Comparison of ENCODE assay signal across 20 mouse cellular contexts in genomic region chr9:95392011-95392410, GRCm38 (mm10). TPM values are rescaled to one million over a fixed set of nuclear protein-coding genes. Genes with fewer than 3 reads are reported as not detected.
DNase-seq lines count a peak whose midpoint lies in the region; ATAC-seq and TF ChIP-seq lines count a peak whose summit lies in the region.
"Had no signal": no experiment of that assay in that cellular context is flagged by ENCODE, and none has a peak within 500 bp of the region (broad histone marks: within the 10 kb centered on the region; RNA-seq: fewer than 3 reads in every experiment).

No protein-coding gene starts in this region.

- no peak overlapping the region for H3K4me2 ChIP-seq in lung, embryonic 14.5 days
- no peak overlapping the region for H3K4me2 ChIP-seq in embryonic facial prominence, embryonic 14.5 days (ENCODE audit: low read depth, low read length)
- H3K4me2 ChIP-seq: kidney, embryonic 15.5 days; midbrain, embryonic 15.5 days had no signal

- ATAC-seq in lung, embryonic 14.5 days (ENCODE audit: insufficient read depth), result peak; percentile 56; the same call in 1 of the 2 replicates
- ATAC-seq in embryonic facial prominence, embryonic 14.5 days (ENCODE audit: low read depth), result no peak
- ATAC-seq: forebrain, embryonic 16.5 days; inflammation-experienced regulatory T-cells, adult 6 months; liver, postnatal 0 days; midbrain, embryonic 15.5 days had no signal

- H3K4me3 ChIP-seq in lung, embryonic 14.5 days (ENCODE audit: low read depth, low read length), result no peak overlapping the region
- H3K4me3 ChIP-seq in embryonic facial prominence, embryonic 14.5 days (ENCODE audit: low read depth, low read length), result no peak overlapping the region
- H3K4me3 ChIP-seq: erythroblast, embryonic 14.5 days; gastrocnemius, adult 2 months; kidney, embryonic 15.5 days; midbrain, embryonic 15.5 days had no signal

- no peaks in the 10 kb centered on the region for H3K36me3 ChIP-seq in lung, embryonic 14.5 days (ENCODE audit: insufficient read depth)
- no peaks in the 10 kb centered on the region for H3K36me3 ChIP-seq in embryonic facial prominence, embryonic 14.5 days (ENCODE audit: control insufficient read depth, insufficient read depth, low read length)
- H3K36me3 ChIP-seq: kidney, embryonic 15.5 days; midbrain, embryonic 15.5 days had no signal

- H3K27me3 ChIP-seq in lung, embryonic 14.5 days (ENCODE audit: insufficient read depth, low read length), result no peaks in the 10 kb centered on the region
- H3K27me3 ChIP-seq in embryonic facial prominence, embryonic 14.5 days (replicated peaks; ENCODE audit: control insufficient read depth, insufficient read depth, low read length), result no peaks in the 10 kb centered on the region
- H3K27me3 ChIP-seq: kidney, embryonic 15.5 days had no signal

- 0 out of 2 replicates have a peak, but pooled peaks cover 2% of the 10 kb centered on the region for H3K4me1 ChIP-seq in lung, embryonic 14.5 days (ENCODE audit: insufficient read depth)
- H3K4me1 ChIP-seq in embryonic facial prominence, embryonic 14.5 days (ENCODE audit: control insufficient read depth, insufficient read depth, low read length), result peaks cover 4% of the 10 kb centered on the region; the same call in 1 of the 2 replicates
- H3K4me1 ChIP-seq: kidney, embryonic 15.5 days; midbrain, embryonic 15.5 days had no signal

- no peaks in the 10 kb centered on the region for H3K9me3 ChIP-seq in lung, embryonic 14.5 days (ENCODE audit: low read depth, low read length)
- no peaks in the 10 kb centered on the region for H3K9me3 ChIP-seq in embryonic facial prominence, embryonic 14.5 days (ENCODE audit: control insufficient read depth, low read length)
- H3K9me3 ChIP-seq: kidney, embryonic 15.5 days; midbrain, embryonic 15.5 days had no signal

- no peak for TF ChIP-seq CTCF in lung, embryonic 14.5 days (IDR thresholded peaks at IDR 0.05; ENCODE audit: low read depth)

- WGBS in lung, embryonic 14.5 days, result 27% methylated on average over 1 of the region's 1 CpGs
- WGBS in embryonic facial prominence, embryonic 14.5 days, result 31% methylated on average over 1 of the region's 1 CpGs

- H3K27ac ChIP-seq in lung, embryonic 14.5 days (ENCODE audit: low read depth), result no peak overlapping the region
- H3K27ac ChIP-seq in embryonic facial prominence, embryonic 14.5 days (replicated peaks; ENCODE audit: low read depth, low read length), result no peak overlapping the region
- H3K27ac ChIP-seq: gastrocnemius, adult 2 months; kidney, embryonic 15.5 days; midbrain, embryonic 15.5 days had no signal

- H3K9ac ChIP-seq in lung, embryonic 14.5 days, result no peak overlapping the region
- H3K9ac ChIP-seq in embryonic facial prominence, embryonic 14.5 days (ENCODE audit: low read depth, low read length), result no peak overlapping the region
- H3K9ac ChIP-seq: kidney, embryonic 15.5 days; liver, postnatal 0 days; midbrain, embryonic 15.5 days had no signal

- DNase-seq in adrenal gland, postnatal 14 days, result peak; percentile 29
- no peak for DNase-seq in adrenal gland, adult 18-20 months (ENCODE audit: low spot score in 2 of 2)
- DNase-seq in lung, embryonic 14.5 days, result peak; percentile 29
- DNase-seq in lung, postnatal 36 days, result no peak
- DNase-seq in 416B (ENCODE audit: low read depth), result peak; percentile 13
- peak; percentile 22 for DNase-seq in embryonic facial prominence, embryonic 14.5 days (ENCODE audit: low spot score)
- no peak for DNase-seq in urinary bladder, postnatal 25 days (ENCODE audit: low spot score)
- DNase-seq: adrenal gland, postnatal 25 days; cerebellum, postnatal 10 days; gastrocnemius, adult 2 months; liver; liver, postnatal 0 days; right cerebral cortex, postnatal 25 days; thymus, postnatal 14 days had no signal

RNA-seq across cellular contexts. Expression of gene Chst2, which starts 14.5 kb away (rescaled TPM):
- 19.0 and 20.6 TPM in 2 replicates for total RNA-seq in adrenal gland, postnatal 14 days (2021)
- total RNA-seq in adrenal gland, adult 18-20 months (2021), result 10 to 100 TPM; 10.6 to 30.0 TPM
- polyA plus RNA-seq in lung, embryonic 14.5 days (2014; fragmentation: Nextera tagmentation; extraction: Ambion mirVana), result 14.8 and 16.0 TPM in 2 replicates
- polyA plus RNA-seq in embryonic facial prominence, embryonic 14.5 days (2014; fragmentation: Nextera tagmentation; extraction: Ambion mirVana), result 8.1 and 10.2 TPM in 2 replicates
- total RNA-seq: granulocyte monocyte progenitor cell, adult 5-6 weeks had no signal

Comparison
In these comparisons a context has a peak if more than half of its experiments do, and no peak if none do; other contexts are left out.
1. DNase-seq: peak in adrenal gland, postnatal 14 days (single experiment), lung, embryonic 14.5 days (single experiment), 416B (single experiment) and embryonic facial prominence, embryonic 14.5 days (single experiment); none in adrenal gland, adult 18-20 months (0 of 2), lung, postnatal 36 days (single experiment) and urinary bladder, postnatal 25 days (single experiment).